Mouse (Mus musculus) stomach, embryonic 15.5 days (tissue): ENCODE data around the gene Fsip1. TPM values are rescaled to one million over a fixed set of nuclear protein-coding genes. Genes with fewer than 3 reads are reported as not detected.

Experiments
- ATAC-seq: fragments of 200-750 bp; cut with Nextera tagmentation; 2 replicates; pipeline ENCODE4 v1.8.0; 2017; ENCODE audit warnings: low read depth, moderate number of reproducible peaks, moderate TSS enrichment; ENCODE audit not compliant: insufficient read depth, low FRiP score
- H3K27ac ChIP-seq: fragments of 300-500 bp; sonication (generic); 2 replicates; pipeline ENCODE4 v1.5.1; 2015; ENCODE audit warnings: mild to moderate bottlenecking, inconsistent platforms
- H3K27me3 ChIP-seq: fragments of 300-500 bp; sonication (generic); replicated peaks from 2 replicates; pipeline ENCODE4 v1.6.1; 2015; ENCODE audit warnings: inconsistent platforms
- H3K36me3 ChIP-seq: fragments of 300-500 bp; sonication (generic); 2 replicates; pipeline ENCODE4 v1.6.1; 2015; ENCODE audit warnings: inconsistent platforms
- H3K4me1 ChIP-seq: fragments of 300-500 bp; sonication (generic); 2 replicates; pipeline ENCODE4 v1.6.1; 2015; ENCODE audit warnings: inconsistent platforms
- H3K4me2 ChIP-seq: fragments of 300-500 bp; sonication (generic); 2 replicates; pipeline ENCODE4 v1.6.1; 2015; ENCODE audit warnings: mild to moderate bottlenecking, inconsistent platforms
- H3K4me3 ChIP-seq: fragments of 300-500 bp; sonication (generic); replicated peaks from 2 replicates; pipeline ENCODE4 v1.5.1; 2015; ENCODE audit warnings: inconsistent platforms
- H3K9ac ChIP-seq: fragments of 300-500 bp; sonication (generic); 2 replicates; pipeline ENCODE4 v1.6.1; 2015; ENCODE audit warnings: inconsistent platforms
- H3K9me3 ChIP-seq: fragments of 300-500 bp; sonication (generic); 2 replicates; pipeline ENCODE4 v1.6.1; 2016; ENCODE audit warnings: inconsistent platforms
- WGBS: fragments of 180-500 bp; shearing (Covaris S2); methylation state at CpG from one replicate; pipeline ENCODE4 v1.1.7; 2015; 5-methylcytosine and 5-hydroxymethylcytosine counted together
- polyA plus RNA-seq: library from polyadenylated mRNA; unstranded; fragments of >200 nt; fragmentation: Nextera tagmentation; extraction: Ambion mirVana; gene quantifications from 2 replicates; pipeline ENCODE4 v1.2.1, GENCODE M21; 2015

Gene Fsip1
- polyA plus RNA-seq, 1 experiment from 2014 or later = 0.27 TPM

- Histone ChIP-seq H3K4me1 (no peaks in the 10 kb centered on the region), H3K36me3 (no peaks in the 10 kb centered on the region), H3K4me3 (no peak overlapping the region), H3K27ac (no peak overlapping the region), H3K4me2 (no peak overlapping the region), H3K9ac (no peak overlapping the region), H3K9me3 (no peaks in the 10 kb centered on the region), H3K27me3 (no peaks in the 10 kb centered on the region)
- ATAC-seq = no peak
- 61% methylated on average over 6 of the region's 6 CpGs for WGBS
Observed at GRCm38 (mm10) chr2:118139261-118139660, 117.5 kb downstream of the Fsip1 start.

- Histone ChIP-seq H3K4me2 (no peak overlapping the region), H3K9ac (no peak overlapping the region), H3K4me1 (no peaks in the 10 kb centered on the region), H3K27me3 (no peaks in the 10 kb centered on the region), H3K27ac (no peak overlapping the region), H3K4me3 (no peak overlapping the region), H3K36me3 (no peaks in the 10 kb centered on the region), H3K9me3 (no peaks in the 10 kb centered on the region)
- WGBS = 92% methylated on average over 2 of the region's 2 CpGs
- no peak for ATAC-seq
Observed at GRCm38 (mm10) chr2:118137776-118138175, 119.0 kb downstream of the Fsip1 start.

GRCm38 (mm10) chr2:118137071-118137470, 119.7 kb downstream of the Fsip1 start:
- Histone ChIP-seq H3K4me3 (no peak overlapping the region), H3K9me3 (no peaks in the 10 kb centered on the region), H3K9ac (no peak overlapping the region), H3K27ac (no peak overlapping the region), H3K4me1 (no peaks in the 10 kb centered on the region), H3K36me3 (no peaks in the 10 kb centered on the region), H3K27me3 (no peaks in the 10 kb centered on the region), H3K4me2 (no peak overlapping the region)
- WGBS = 83% methylated on average over 9 of the region's 9 CpGs
- no peak for ATAC-seq

DNA sequence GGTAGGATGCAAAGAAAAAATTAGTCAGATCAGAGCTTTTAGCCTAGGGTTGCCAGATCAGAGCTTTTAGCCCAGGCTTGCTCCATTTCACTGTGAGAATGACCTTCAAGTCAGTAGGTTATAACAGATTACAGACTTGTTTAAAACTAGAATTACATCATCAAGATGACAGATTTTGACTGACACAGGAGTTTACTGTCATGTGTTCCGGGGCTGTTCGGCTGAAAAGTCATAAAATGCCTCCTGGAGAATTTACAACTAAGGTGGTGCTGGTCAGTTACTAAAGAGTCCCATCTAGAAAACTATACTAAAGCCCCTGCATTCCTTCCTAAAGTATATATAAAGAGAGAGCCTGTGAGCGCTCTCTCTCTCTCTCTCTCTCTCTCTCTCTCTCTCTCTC, 128.5 kb downstream of the Fsip1 start:
- Histone ChIP-seq H3K4me1 (no peaks in the 10 kb centered on the region), H3K4me3 (no peak overlapping the region), H3K9me3 (no peaks in the 10 kb centered on the region), H3K27ac (no peak overlapping the region), H3K36me3 (peaks cover 18% of the 10 kb centered on the region; the same call in 1 of the 2 replicates), H3K9ac (no peak overlapping the region), H3K4me2 (no peak overlapping the region), H3K27me3 (no peaks in the 10 kb centered on the region)
- 49% methylated on average over 3 of the region's 3 CpGs for WGBS
- no peak for ATAC-seq

- H3K9ac ChIP-seq = no peak overlapping the region
- no peak overlapping the region for H3K4me3 ChIP-seq
- no peak overlapping the region for H3K27ac ChIP-seq
- no peak overlapping the region for H3K4me2 ChIP-seq
- H3K27me3 ChIP-seq = no peaks in the 10 kb centered on the region
- peaks cover 24% of the 10 kb centered on the region; the same call in 1 of the 2 replicates for H3K36me3 ChIP-seq
- no peaks in the 10 kb centered on the region for H3K9me3 ChIP-seq
- H3K4me1 ChIP-seq = no peaks in the 10 kb centered on the region
- 80% methylated on average over 5 of the region's 5 CpGs for WGBS
- no peak for ATAC-seq
Observed at GRCm38 (mm10) chr2:118127516-118128288, 129.1 kb downstream of the Fsip1 start.

DNA sequence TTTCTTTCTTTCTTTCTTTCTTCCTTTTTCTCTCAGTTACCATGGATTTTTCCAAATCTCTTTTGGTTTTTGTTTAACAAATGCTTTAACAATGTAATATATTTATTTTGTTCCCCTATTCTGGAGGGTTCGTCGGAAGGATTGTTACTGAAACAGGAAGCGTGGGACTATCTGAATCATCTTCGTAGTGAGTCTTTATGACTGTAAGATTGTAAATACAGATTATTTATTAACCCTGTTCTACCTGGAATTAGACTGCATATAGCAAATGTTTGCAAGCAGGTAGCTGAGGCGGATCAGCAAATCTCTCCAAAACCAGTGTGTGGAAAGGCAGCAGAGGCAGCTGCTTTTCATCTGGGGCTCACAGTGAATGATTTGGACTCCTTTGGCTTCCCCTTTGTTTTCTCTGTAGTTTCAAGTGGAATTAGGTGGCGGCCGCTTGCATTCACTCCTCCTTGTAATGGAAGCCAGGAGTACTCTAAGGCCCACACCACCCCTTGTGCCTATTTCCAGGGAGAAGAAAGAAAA, 130.8 kb downstream of the Fsip1 start:
- no peak overlapping the region for H3K9ac ChIP-seq
- 54% methylated on average over 7 of the region's 7 CpGs for WGBS
- no peaks in the 10 kb centered on the region for H3K27me3 ChIP-seq
- no peaks in the 10 kb centered on the region for H3K4me1 ChIP-seq
- H3K4me3 ChIP-seq = no peak overlapping the region
- no peak overlapping the region for H3K27ac ChIP-seq
- no peak overlapping the region for H3K4me2 ChIP-seq
- H3K36me3 ChIP-seq = peaks cover 36% of the 10 kb centered on the region
- ATAC-seq = no peak
- H3K9me3 ChIP-seq = no peaks in the 10 kb centered on the region

DNA sequence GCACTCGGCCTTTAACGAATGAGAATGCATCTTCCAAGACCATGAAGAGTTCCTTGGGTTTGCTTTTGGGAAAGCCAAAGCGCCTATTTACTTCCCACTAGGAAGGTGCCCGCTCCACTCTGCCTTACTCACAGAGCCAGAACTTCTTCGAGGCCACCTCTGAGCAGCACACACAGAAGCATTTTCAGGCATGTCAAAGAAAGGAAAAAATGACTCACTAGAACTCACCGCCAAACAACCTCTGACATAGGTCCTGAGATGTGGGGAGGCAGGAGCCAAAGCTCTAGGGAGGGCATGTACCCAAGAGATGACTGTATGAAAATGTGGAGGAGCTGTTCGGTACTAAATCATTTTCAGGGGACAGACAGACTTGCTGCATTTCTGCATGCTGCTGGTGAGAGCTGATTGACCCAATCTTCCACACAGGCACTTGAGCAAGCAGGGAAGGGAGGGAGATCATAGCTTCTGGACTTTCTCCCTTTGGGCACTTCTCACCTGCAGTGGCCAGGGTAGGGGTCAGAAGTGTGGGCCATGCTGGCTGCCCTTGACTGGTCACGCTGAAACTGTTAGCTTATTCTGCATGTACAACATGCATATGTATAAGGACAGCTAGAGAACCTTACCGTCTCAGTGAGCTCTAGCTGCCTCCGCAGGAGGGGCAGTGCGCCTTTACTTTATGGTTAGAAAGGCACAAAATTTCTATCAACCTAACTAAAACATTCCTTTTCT, 131.4 kb downstream of the Fsip1 start:
- H3K36me3 ChIP-seq = peaks cover 41% of the 10 kb centered on the region
- no peaks in the 10 kb centered on the region for H3K9me3 ChIP-seq
- H3K27me3 ChIP-seq = no peaks in the 10 kb centered on the region
- no peaks in the 10 kb centered on the region for H3K4me1 ChIP-seq
- no peak overlapping the region for H3K4me3 ChIP-seq
- H3K9ac ChIP-seq = no peak overlapping the region
- 77% methylated on average over 11 of the region's 11 CpGs for WGBS
- H3K4me2 ChIP-seq = no peak overlapping the region
- ATAC-seq = no peak
- H3K27ac ChIP-seq = no peak overlapping the region

DNA sequence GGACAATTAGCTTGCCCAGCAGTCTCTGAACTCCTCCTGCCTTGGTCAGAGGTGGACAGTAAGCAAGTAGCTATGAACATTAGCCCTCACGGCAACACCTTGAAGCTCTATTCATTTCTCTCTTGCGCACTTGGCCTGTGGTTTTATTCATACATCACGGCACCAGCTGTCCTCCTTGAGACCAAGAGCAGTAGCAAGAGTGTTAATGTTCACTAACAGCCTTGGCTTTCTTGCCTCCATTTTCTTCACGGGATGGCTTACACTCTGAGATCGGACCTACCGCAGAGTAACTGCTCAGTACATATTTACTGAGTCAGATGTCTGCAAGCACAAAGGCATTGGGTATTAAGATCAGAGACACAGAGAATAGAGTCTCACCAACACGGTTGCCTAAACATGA, 132.3 kb downstream of the Fsip1 start:
- no peaks in the 10 kb centered on the region for H3K4me1 ChIP-seq
- no peak overlapping the region for H3K9ac ChIP-seq
- no peak for ATAC-seq
- no peak overlapping the region for H3K27ac ChIP-seq
- H3K4me3 ChIP-seq = no peak overlapping the region
- no peaks in the 10 kb centered on the region for H3K9me3 ChIP-seq
- no peaks in the 10 kb centered on the region for H3K27me3 ChIP-seq
- H3K4me2 ChIP-seq = no peak overlapping the region
- 76% methylated on average over 7 of the region's 7 CpGs for WGBS
- H3K36me3 ChIP-seq = peaks cover 49% of the 10 kb centered on the region

DNA sequence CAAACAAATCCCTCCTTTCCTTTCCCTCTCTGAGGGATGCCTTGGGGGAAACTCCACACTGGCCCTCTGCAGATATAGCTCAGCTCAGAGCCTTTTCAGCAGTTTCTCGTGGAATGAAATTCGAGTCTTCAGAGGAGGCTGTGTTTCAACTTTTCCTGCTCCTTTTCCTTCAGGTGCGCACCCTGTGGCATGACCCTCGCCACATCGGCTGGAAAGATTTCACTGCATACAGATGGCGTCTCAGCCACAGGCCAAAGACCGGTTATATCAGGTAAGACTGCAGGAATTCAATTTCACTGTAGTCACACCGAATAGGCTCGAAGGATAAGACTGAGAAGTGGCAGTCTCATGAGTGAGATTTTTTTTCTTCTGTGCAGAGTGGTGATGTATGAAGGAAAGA, 133.0 kb downstream of the Fsip1 start:
- no peak overlapping the region for H3K9ac ChIP-seq
- H3K9me3 ChIP-seq = no peaks in the 10 kb centered on the region
- no peak overlapping the region for H3K27ac ChIP-seq
- H3K27me3 ChIP-seq = no peaks in the 10 kb centered on the region
- H3K4me3 ChIP-seq = no peak overlapping the region
- 87% methylated on average over 9 of the region's 9 CpGs for WGBS
- ATAC-seq = no peak
- no peaks in the 10 kb centered on the region for H3K4me1 ChIP-seq
- H3K36me3 ChIP-seq = peaks cover 56% of the 10 kb centered on the region
- no peak overlapping the region for H3K4me2 ChIP-seq

DNA sequence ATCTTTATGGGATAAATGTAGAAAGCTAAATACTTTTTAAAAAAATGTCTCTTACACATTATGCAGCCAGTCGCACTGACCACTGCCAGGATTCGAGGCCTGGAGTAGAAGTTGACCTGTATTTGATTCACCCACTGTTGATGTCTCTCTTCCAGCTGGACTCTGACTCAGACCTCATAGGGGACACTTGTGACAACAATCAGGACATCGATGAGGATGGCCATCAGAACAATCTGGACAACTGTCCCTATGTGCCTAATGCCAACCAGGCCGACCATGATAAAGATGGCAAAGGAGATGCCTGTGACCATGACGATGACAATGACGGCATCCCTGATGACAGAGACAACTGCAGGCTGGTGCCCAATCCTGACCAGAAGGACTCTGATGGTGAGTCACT, 134.5 kb downstream of the Fsip1 start:
- no peaks in the 10 kb centered on the region for H3K9me3 ChIP-seq
- WGBS = 92% methylated on average over 6 of the region's 6 CpGs
- no peak for ATAC-seq

DNA sequence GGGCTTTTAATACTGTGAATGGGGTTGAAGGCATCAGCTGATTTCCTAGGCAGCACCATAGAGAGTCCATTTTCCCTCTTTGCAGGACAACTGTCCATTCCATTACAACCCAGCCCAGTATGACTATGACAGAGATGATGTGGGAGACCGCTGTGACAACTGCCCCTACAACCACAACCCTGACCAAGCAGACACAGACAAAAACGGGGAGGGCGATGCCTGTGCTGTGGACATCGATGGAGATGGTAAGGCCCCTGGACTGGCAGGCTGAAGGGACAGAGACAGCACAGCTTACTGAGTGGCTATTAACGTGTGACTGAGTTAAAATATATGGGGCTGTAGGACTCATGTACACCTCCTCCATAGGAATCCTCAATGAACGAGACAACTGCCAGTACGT, 136.0 kb downstream of the Fsip1 start:
- Histone ChIP-seq H3K4me3 (no peak overlapping the region), H3K36me3 (peaks cover 75% of the 10 kb centered on the region), H3K4me1 (no peaks in the 10 kb centered on the region), H3K4me2 (no peak overlapping the region), H3K9me3 (no peaks in the 10 kb centered on the region), H3K9ac (no peak overlapping the region), H3K27me3 (no peaks in the 10 kb centered on the region), H3K27ac (no peak overlapping the region)
- 89% methylated on average over 7 of the region's 7 CpGs for WGBS
- no peak for ATAC-seq

More for the DNA sequence above, 134.5 kb downstream of the Fsip1 start:
- Histone ChIP-seq H3K4me2 (no peak overlapping the region), H3K4me1 (no peaks in the 10 kb centered on the region), H3K27ac (no peak overlapping the region), H3K36me3 (peaks cover 62% of the 10 kb centered on the region), H3K9ac (no peak overlapping the region), H3K27me3 (no peaks in the 10 kb centered on the region), H3K4me3 (no peak overlapping the region)

GRCm38 (mm10) chr2:118120095-118120494, 136.7 kb downstream of the Fsip1 start:
- H3K9ac ChIP-seq = no peak overlapping the region
- H3K4me3 ChIP-seq = no peak overlapping the region
- H3K4me1 ChIP-seq = no peaks in the 10 kb centered on the region
- H3K27me3 ChIP-seq = no peaks in the 10 kb centered on the region
- 90% methylated on average over 11 of the region's 11 CpGs for WGBS
- H3K9me3 ChIP-seq = no peaks in the 10 kb centered on the region
- H3K36me3 ChIP-seq = peaks cover 70% of the 10 kb centered on the region
- no peak for ATAC-seq
- H3K27ac ChIP-seq = no peak overlapping the region
- no peak overlapping the region for H3K4me2 ChIP-seq
